Mouse (Mus musculus) left cerebral cortex, postnatal 10 days (tissue): ENCODE measurements around the gene Cdhr3. TPM values are rescaled to one million over a fixed set of nuclear protein-coding genes. Genes with fewer than 3 reads are reported as not detected.

Source experiments
- DNase-seq, 2 experiments: peaks; one replicate each; pipeline ENCODE4 v3.0.0; 2021 to 2022; ENCODE audit warnings: low spot score in 2 of 2, mixed read lengths in 1 of 2; ENCODE audit errors: extremely low spot score in 1 of 2
- intact Hi-C: fragments of 180-260 bp; cut with DNase I; formaldehyde crosslinking; loops from one replicate; pipeline ENCODE4 v1.15.1; 2025
- total RNA-seq, 2 experiments: library from RNA; stranded (reverse); gene quantifications; 2 replicates each; pipeline ENCODE4 v1.2.3; 2021

Cdhr3 gene
- 1 to 10 TPM in 1 of 2 experiments, under 1 TPM in 1; 0.63 to 1.4 TPM for total RNA-seq

- no peak for DNase-seq
- intact Hi-C loops = no loop called here
Observed at GRCm38 (mm10) chr12:33092775-33093174, at the start of gene Cdhr3. Gene Cdhr3, minus strand, starts transcription at chr12:33092875.

- DNase-seq = no peak
- intact Hi-C loops = no loop called here
Observed at GRCm38 (mm10) chr12:33139083-33139482, 46.4 kb upstream of the Cdhr3 start.

- intact Hi-C loops = no loop called here
- DNase-seq = no peak
Observed at GRCm38 (mm10) chr12:33137857-33138256, 45.2 kb upstream of the Cdhr3 start.

DNA sequence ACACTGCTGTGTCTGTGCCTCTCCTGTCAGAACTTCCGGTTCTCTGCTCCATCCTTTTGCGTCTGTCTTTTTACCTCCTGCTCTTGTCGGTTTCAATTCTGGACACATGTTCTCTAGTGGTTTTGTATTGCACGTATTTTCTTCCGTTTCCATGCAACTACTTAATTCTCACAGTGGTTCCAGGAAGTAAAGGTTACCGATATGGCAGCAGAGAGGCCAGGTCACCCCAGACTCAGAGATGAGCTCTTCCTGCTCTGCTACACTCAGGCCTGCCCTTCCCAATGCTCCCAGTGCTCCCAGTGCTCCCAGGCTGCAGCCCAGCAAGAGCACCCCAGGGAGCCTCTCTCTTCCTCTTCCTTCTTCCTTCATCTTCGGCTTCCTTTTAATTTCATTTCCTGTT is 39.1 kb upstream of the Cdhr3 start:
- intact Hi-C loops = no loop called here
- no peak for DNase-seq

DNA sequence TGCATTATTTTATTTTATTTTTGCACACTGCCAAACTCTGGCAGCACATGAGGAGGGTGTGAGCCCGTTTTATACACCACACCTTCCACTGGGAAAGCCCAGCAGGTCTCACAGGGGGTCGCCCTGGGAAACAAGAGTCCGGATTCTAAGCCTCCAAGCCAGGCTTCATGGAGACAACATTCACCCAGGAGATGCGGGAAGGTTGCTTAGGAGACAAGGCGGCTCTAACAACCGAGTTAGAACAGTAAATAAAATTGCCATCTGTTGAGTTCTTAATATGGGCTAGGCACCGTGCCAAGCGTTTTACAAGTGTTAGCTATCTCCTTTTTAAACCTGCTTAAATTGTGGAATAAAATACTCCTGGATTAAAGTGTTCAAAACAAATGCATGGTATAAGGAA is 37.7 kb upstream of the Cdhr3 start:
- peak; percentile 61 to 80 for DNase-seq
- intact Hi-C loops = no loop called here

DNA sequence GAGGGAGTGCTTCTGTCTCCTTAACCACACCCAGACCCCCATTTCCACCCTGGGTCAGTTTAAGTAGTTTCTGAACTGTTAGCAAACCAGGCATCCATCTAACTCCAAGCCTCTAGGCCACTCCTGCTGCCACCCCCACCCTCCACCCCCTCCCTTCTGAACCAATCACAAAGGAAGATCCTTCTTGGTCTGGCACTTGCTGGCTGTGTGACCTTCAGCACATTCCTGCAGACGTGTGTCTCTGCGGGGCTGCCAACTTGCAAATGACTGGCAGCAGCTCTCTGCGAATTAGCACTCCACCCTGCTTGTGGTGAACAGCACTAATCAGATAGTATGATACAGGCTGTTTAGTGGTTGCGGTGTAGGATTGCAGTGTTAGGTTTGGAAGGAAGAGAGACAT is 36.7 kb upstream of the Cdhr3 start:
- DNase-seq = no peak
- intact Hi-C loops = no loop called here

DNA sequence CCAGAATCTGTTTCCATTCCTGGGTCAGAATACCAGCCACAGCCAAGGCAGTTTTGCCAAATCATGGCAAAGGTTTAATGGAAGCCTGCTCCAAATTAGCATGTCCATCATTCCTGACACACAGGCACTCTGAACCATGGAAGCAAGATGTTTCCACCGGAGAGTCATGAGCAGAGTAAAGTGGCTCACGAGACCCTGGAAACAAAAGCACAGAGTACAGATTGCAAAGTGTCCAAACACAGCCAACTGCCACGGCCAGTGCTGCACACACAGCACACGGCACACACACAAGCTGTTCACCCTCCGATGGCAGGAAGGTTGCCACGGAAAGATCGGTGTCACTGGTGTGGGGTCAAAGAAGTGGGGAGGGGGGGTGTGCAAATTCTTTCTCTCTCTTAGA is 36.0 kb upstream of the Cdhr3 start:
- no peak for DNase-seq
- intact Hi-C loops = no loop called here

DNA sequence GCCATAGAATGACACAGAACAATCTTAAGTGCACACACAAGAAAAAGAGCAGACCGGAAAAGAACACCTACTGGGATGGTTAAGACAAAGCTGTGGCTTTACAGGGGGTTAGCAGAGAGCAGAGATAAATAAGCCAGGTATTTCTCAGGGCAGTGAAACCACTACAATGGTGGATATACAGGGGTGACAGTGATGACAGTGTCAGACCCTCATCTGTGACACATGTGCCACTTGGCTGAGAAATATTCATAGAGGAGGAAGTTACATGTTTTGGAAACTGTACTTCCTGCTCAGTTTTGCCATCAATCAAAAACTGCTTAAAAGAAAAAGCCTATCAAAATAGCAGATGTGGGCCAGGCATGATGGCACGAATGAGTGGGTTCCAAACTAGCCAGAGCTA is 35.4 kb upstream of the Cdhr3 start:
- DNase-seq = no peak
- intact Hi-C loops = no loop called here

- intact Hi-C loops = no loop called here
- DNase-seq = no peak
Observed at GRCm38 (mm10) chr12:33126243-33126642, 33.6 kb upstream of the Cdhr3 start.

- no peak for DNase-seq
- intact Hi-C loops = no loop called here
Observed at GRCm38 (mm10) chr12:33125594-33126227, 33.0 kb upstream of the Cdhr3 start.

DNA sequence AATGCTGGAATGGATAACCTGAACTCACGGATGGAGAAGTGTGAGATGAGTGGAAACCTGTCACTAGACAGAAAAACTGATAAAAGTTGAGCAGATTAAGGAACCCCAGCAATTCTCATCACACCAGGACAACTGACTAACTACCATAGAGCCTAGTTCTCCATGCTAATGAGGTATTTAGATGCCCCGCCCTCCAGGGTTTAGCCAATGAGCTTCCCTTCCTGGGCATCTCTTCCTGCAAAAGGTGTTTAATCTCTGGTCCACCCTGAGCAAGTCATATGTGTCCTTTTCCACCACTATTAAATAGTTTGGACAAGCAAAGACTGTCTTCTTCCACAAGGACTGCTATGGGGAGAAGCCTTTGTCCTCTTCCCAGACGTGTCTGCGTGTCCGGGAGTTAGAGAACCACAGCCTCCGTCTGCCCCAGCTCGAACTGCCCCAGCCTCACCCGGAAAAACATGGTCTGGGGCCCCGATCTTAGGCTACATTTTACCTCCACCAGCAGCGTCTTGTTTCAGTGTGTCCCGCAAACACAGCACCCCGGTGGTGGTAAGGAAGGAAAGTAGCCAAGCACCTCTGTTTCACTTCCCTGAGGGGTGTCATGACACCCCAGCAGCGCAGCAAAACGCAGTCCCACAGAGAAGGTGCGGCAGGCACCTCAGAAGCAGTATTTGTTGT is 26.1 kb upstream of the Cdhr3 start:
- intact Hi-C loops = no loop called here
- DNase-seq = no peak

DNA sequence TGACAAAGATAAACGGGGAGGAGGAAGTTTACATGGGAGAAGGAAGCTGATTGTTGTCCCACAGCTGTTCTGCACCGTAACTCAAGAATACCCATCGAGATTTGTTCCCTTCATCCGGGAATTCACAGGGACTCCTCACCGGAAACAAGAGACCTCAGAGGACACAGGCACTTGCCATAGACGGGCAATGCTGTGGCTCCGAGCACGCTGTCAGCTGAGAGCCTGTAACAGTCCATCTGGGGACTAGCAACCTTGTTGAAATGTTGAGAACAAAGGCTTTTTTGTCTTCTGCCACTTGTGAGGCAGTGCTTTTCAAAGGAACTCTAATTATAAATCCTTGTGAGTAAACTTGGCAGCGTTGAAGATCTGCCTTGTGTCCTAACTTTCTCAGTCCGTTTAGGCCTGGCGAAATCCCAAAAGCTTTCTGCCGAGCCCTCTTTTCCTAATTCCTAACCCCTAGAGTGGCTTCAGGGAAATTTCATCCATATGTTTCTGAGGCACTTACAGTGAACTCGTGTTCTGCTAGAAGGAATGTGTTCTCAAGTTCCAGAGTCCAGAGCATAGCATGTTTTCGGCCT is 18.3 kb upstream of the Cdhr3 start:
- intact Hi-C loops = no loop called here
- peak in 1 of 2 experiments; percentile 61 for DNase-seq

GRCm38 (mm10) chr12:33109531-33109930 is 16.9 kb upstream of the Cdhr3 start:
- intact Hi-C loops = loop anchor here (2.0 to 10.0 kb wide), 2 partner anchors 81 to 195 kb away; no protein-coding TSS in a partner anchor
- peak in 1 of 2 experiments; percentile 39 for DNase-seq

GRCm38 (mm10) chr12:33106438-33107167 is 13.9 kb upstream of the Cdhr3 start:
- intact Hi-C loops = loop anchor here (10.0 kb wide), 1 partner anchor 192 kb away; no protein-coding TSS in a partner anchor

DNA sequence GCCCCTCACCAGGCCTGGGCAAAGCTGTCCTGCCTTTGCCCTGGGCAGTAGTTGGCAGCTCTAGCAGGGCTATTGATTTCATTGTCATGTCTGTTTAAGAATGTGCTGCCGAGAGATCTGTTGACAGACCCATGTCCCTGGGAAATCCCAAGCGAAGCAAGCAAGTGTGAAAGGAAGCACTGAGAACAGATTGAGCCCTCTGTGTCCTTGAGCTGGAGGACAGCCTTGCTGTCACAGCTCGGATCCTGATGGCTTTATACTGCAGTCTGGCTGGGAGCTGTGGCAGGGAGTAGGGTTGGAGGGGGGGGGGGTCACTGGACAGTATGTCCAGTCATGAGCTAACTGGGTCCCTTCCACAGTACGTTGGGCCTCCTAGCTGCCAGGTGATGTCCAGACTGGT is 13.0 kb upstream of the Cdhr3 start:
- intact Hi-C loops = loop anchor here (10.0 kb wide), 1 partner anchor 191 kb away; no protein-coding TSS in a partner anchor
- DNase-seq = no peak

More at GRCm38 (mm10) chr12:33106438-33107167, 13.9 kb upstream of the Cdhr3 start:
- DNase-seq = no peak

DNA sequence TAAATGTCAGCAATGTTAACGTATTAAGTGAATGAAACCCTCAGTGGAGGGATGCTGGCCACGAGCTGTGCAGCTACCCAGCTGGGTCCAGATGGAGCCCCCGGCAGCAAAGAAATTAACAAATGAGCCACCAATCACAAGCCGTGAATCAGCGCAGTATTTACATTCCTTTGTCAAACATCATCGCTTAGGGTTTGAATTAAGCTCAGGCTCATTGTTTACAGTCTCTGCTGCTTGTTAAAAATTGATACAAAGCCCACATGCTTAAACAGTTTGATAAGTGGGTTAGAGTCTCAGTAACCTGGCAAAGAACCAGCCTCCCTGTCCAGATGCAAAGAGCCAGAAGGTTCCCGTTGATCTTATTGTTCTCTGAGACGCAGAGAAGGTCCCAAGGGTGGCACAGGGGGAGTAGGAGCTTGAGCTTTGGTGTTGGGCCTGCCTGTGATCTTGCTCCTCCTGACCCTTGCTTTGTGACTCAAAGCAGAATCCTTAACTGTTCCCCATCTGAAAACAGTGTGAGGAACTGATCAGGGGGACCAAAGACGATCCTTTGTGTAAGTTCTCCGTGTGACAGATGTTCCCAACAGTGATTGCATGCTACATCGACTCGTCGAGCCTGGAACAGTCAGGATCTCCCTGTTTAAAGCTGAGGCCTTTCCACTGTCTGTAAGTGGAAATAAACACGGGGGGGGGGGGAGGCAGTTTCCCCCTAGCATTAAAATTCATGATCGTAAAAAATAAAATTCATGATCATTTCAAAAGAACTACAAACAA is 9.9 kb upstream of the Cdhr3 start:
- intact Hi-C loops = loop anchor here (10.0 kb wide), 1 partner anchor 188 kb away; no protein-coding TSS in a partner anchor
- no peak for DNase-seq

GRCm38 (mm10) chr12:33101627-33102026 is 9.0 kb upstream of the Cdhr3 start:
- intact Hi-C loops = loop anchor here (10.0 kb wide), 1 partner anchor 187 kb away; no protein-coding TSS in a partner anchor
- no peak for DNase-seq

GRCm38 (mm10) chr12:33096017-33096416 is 3.3 kb upstream of the Cdhr3 start:
- intact Hi-C loops = no loop called here
- DNase-seq = no peak

DNA sequence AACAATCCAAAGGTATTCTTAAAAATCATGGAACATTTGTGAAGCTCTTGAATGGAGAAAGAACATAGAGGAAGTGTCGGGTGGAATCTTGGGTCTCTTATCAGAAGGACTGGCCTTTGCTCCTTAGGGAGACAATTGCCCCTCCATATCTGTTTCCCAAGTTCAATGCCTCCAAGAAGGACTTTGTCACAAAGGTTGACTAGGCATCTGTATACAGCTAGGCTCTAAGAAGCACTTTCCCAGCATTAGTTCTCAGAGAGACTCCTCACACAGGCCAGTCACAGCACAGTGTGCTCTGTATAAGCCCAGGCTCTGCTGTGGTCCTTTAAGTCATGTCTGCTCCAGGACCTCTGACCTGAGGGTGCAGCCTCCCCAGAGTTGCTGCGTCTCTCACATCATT is 479 bp downstream of the Cdhr3 start:
- intact Hi-C loops = no loop called here
- no peak for DNase-seq
